Mouse (Mus musculus) G1E (cell line): ENCODE results near the gene Ltbr. TPM values are rescaled to one million over a fixed set of nuclear protein-coding genes. Genes with fewer than 3 reads are reported as not detected.

Experiments
- ATAC-seq: 2 replicates; pipeline ENCODE4 v1.8.0; 2016; ENCODE audit warnings: mild to moderate bottlenecking; ENCODE audit not compliant: insufficient number of reproducible peaks, poor library complexity, low FRiP score, severe bottlenecking; ENCODE audit errors: extremely low read depth
- DNase-seq: peaks from one replicate; pipeline ENCODE4 v3.0.0; 2012; ENCODE audit warnings: low spot score
- H3K27me3 ChIP-seq: 2 replicates; pipeline ENCODE4 v1.6.1; 2012; ENCODE audit warnings: mild to moderate bottlenecking, low read length, inconsistent platforms; ENCODE audit not compliant: insufficient read depth
- H3K36me3 ChIP-seq: replicated peaks from 2 replicates; pipeline ENCODE3; 2012; ENCODE audit warnings: mild to moderate bottlenecking, inconsistent platforms
- H3K4me1 ChIP-seq: 2 replicates; pipeline ENCODE4 v1.6.1; 2012; ENCODE audit warnings: low read depth, low read length, inconsistent platforms, mixed read lengths; ENCODE audit not compliant: insufficient read depth
- H3K4me3 ChIP-seq: 2 replicates; pipeline ENCODE4 v1.5.1; 2012; ENCODE audit warnings: low read depth, mild to moderate bottlenecking, inconsistent platforms, low read length, moderate library complexity, mixed read lengths
- H3K9me3 ChIP-seq: replicated peaks from 2 replicates; pipeline ENCODE4 v1.6.1; 2012; ENCODE audit warnings: inconsistent platforms
- CTCF ChIP-seq: IDR thresholded peaks from 2 replicates; pipeline ENCODE4 v1.5.1; 2012; ENCODE audit warnings: low read depth, low read length, inconsistent platforms, mixed read lengths
- GATA1 ChIP-seq: IDR thresholded peaks from 2 replicates; pipeline ENCODE4 v1.6.1; 2012; ENCODE audit warnings: borderline replicate concordance, low read length, inconsistent platforms, mixed read lengths
- GATA2 ChIP-seq: IDR thresholded peaks from 2 replicates; pipeline ENCODE4 v1.6.1; 2012; ENCODE audit warnings: low read depth, low read length, inconsistent platforms, borderline replicate concordance
- POLR2AphosphoS5 ChIP-seq: IDR thresholded peaks from 2 replicates; pipeline ENCODE4 v1.6.1; 2012; ENCODE audit warnings: low read depth, low read length, inconsistent platforms; ENCODE audit not compliant: insufficient replicate concordance
- TAL1 ChIP-seq: conservative IDR thresholded peaks from 2 replicates; pipeline ENCODE4 v1.6.1; 2012; ENCODE audit warnings: low read depth, low read length, inconsistent platforms, mixed read lengths
- polyA plus RNA-seq: library from polyadenylated mRNA; stranded (reverse); fragments of >175 nt; gene quantifications from 2 replicates; pipeline ENCODE4 v1.2.3, GENCODE M21; 2012
- total RNA-seq, 2 experiments: library from RNA; stranded (forward) in 1 of 2; stranded (reverse) in 1 of 2; fragments of 200-1000 nt in 1 of 2; fragments of >200 nt in 1 of 2; fragmentation: Nextera tagmentation in 1 of 2; gene quantifications; 2 replicates each; pipeline ENCODE4 v1.2.3; 2014 to 2017

Gene Ltbr
- total and polyA plus RNA-seq, 3 experiments, result not detected

- H3K9me3 ChIP-seq, result peaks cover 56% of the 10 kb centered on the region
- no peak for ATAC-seq
- TF ChIP-seq TAL1 (no peak), GATA2 (no peak), CTCF (no peak), GATA1 (no peak), POLR2AphosphoS5 (no peak)
- no peaks in the 10 kb centered on the region for H3K27me3 ChIP-seq
- H3K4me1 ChIP-seq, result no peaks in the 10 kb centered on the region
- no peak overlapping the region for H3K4me3 ChIP-seq
- no peaks in the 10 kb centered on the region for H3K36me3 ChIP-seq
- no peak for DNase-seq
Observed at GRCm38 (mm10) chr6:125346029-125346428, 32.3 kb upstream of the Ltbr start.

GRCm38 (mm10) chr6:125345625-125346024 is 31.9 kb upstream of the Ltbr start:
- no peaks in the 10 kb centered on the region for H3K36me3 ChIP-seq
- ATAC-seq (no peak), DNase-seq (no peak)
- no peak for TF ChIP-seq GATA2
- TF ChIP-seq GATA1, result no peak
- no peak for TF ChIP-seq POLR2AphosphoS5
- no peak for TF ChIP-seq TAL1
- no peak for TF ChIP-seq CTCF
- H3K27me3 ChIP-seq, result no peaks in the 10 kb centered on the region
- H3K4me3 ChIP-seq, result no peak overlapping the region
- H3K4me1 ChIP-seq, result no peaks in the 10 kb centered on the region
- H3K9me3 ChIP-seq, result peaks cover 57% of the 10 kb centered on the region

GRCm38 (mm10) chr6:125344866-125345265 is 31.2 kb upstream of the Ltbr start:
- ATAC-seq (no peak), DNase-seq (no peak)
- peaks cover 54% of the 10 kb centered on the region for H3K9me3 ChIP-seq
- H3K27me3 ChIP-seq, result no peaks in the 10 kb centered on the region
- no peak for TF ChIP-seq POLR2AphosphoS5
- TF ChIP-seq GATA1, result no peak
- TF ChIP-seq GATA2, result no peak
- TF ChIP-seq CTCF, result no peak
- no peak for TF ChIP-seq TAL1
- H3K36me3 ChIP-seq, result no peaks in the 10 kb centered on the region
- H3K4me3 ChIP-seq, result no peak overlapping the region
- H3K4me1 ChIP-seq, result no peaks in the 10 kb centered on the region

GRCm38 (mm10) chr6:125344084-125344483 is 30.4 kb upstream of the Ltbr start:
- Histone ChIP-seq H3K27me3 (no peaks in the 10 kb centered on the region), H3K4me1 (no peaks in the 10 kb centered on the region), H3K9me3 (peaks cover 48% of the 10 kb centered on the region), H3K36me3 (no peaks in the 10 kb centered on the region), H3K4me3 (no peak overlapping the region)
- no peak for TF ChIP-seq CTCF
- no peak for TF ChIP-seq GATA1
- no peak for TF ChIP-seq POLR2AphosphoS5
- no peak for TF ChIP-seq TAL1
- no peak for TF ChIP-seq GATA2
- ATAC-seq (no peak), DNase-seq (no peak)

GRCm38 (mm10) chr6:125342198-125342597 is 28.5 kb upstream of the Ltbr start:
- TF ChIP-seq GATA1, result no peak
- no peak for TF ChIP-seq GATA2
- no peak for TF ChIP-seq POLR2AphosphoS5
- no peak for TF ChIP-seq TAL1
- TF ChIP-seq CTCF, result no peak
- DNase-seq (no peak), ATAC-seq (no peak)
- no peaks in the 10 kb centered on the region for H3K36me3 ChIP-seq
- peaks cover 52% of the 10 kb centered on the region for H3K9me3 ChIP-seq
- no peaks in the 10 kb centered on the region for H3K27me3 ChIP-seq
- H3K4me1 ChIP-seq, result no peaks in the 10 kb centered on the region
- H3K4me3 ChIP-seq, result no peak overlapping the region

GRCm38 (mm10) chr6:125340244-125340643 is 26.6 kb upstream of the Ltbr start:
- H3K36me3 ChIP-seq, result no peaks in the 10 kb centered on the region
- no peaks in the 10 kb centered on the region for H3K27me3 ChIP-seq
- DNase-seq (no peak), ATAC-seq (no peak)
- no peak for TF ChIP-seq GATA1
- no peak for TF ChIP-seq POLR2AphosphoS5
- TF ChIP-seq TAL1, result no peak
- H3K4me3 ChIP-seq, result no peak overlapping the region
- H3K9me3 ChIP-seq, result peaks cover 53% of the 10 kb centered on the region
- no peaks in the 10 kb centered on the region for H3K4me1 ChIP-seq
